In the genomic region with DNA sequence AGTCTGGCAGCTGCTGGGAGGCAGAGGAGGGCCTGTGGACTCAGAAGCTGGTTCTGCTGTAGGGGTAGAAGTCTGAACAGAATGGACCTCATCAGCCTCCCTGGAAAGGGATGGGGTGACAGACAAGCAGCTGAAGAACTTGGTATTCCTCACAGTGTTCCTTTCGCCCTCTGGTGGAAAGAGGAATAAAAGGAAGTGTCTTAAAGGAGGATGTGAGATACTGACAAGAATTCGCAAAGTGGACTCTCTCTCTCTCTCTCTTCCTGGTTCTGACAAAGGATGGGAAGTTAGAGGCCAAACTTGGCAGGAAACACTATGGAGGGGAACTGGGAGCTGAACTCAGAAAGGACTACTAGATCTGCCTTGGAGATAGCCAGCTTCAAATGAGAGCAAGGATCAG, we compare ENCODE assay signal across 10 mouse cellular contexts. TPM values are rescaled to one million over a fixed set of nuclear protein-coding genes. Genes with fewer than 3 reads are reported as not detected.
DNase-seq lines count a peak whose midpoint lies in the region; ATAC-seq and TF ChIP-seq lines count a peak whose summit lies in the region.
"Had no signal": no experiment of that assay in that cellular context is flagged by ENCODE, and none has a peak within 500 bp of the region (broad histone marks: within the 10 kb centered on the region; RNA-seq: fewer than 3 reads in every experiment).

No protein-coding gene starts in this region.

- no peak overlapping the region for H3K27ac ChIP-seq in heart, adult 2 months
- no peak overlapping the region for H3K27ac ChIP-seq in heart, embryonic 12.5 days (ENCODE audit: poor library complexity, severe bottlenecking)
- H3K27ac ChIP-seq in limb, embryonic 14.5 days (replicated peaks; ENCODE audit: low read depth, low read length) = no peak overlapping the region
- H3K27ac ChIP-seq in limb, embryonic 10.5 days = no peak overlapping the region
- no peak overlapping the region for H3K27ac ChIP-seq in embryonic facial prominence, embryonic 14.5 days (replicated peaks; ENCODE audit: low read depth, low read length)

- no peak for DNase-seq in heart, adult 2 months
- peak; percentile 44 for DNase-seq in limb, embryonic 14.5 days (ENCODE audit: low spot score)
- no peak for DNase-seq in limb, embryonic 10.5 days (ENCODE audit: low spot score)
- peak; percentile 31 for DNase-seq in ZHBTc4 (ENCODE audit: low read depth, low spot score)
- DNase-seq in embryonic facial prominence, embryonic 14.5 days (ENCODE audit: low spot score) = peak; percentile 61
- DNase-seq in adrenal gland, postnatal 10 days = no peak
- DNase-seq: left cerebral cortex, postnatal 4 days; thymus, postnatal 36 days had no signal

- ATAC-seq in heart, embryonic 12.5 days (ENCODE audit: insufficient number of reproducible peaks, low FRiP score) = no peak
- no peak for ATAC-seq in limb, embryonic 14.5 days (ENCODE audit: low FRiP score, low read depth)
- no peak for ATAC-seq in embryonic facial prominence, embryonic 14.5 days (ENCODE audit: low read depth)

- H3K9me3 ChIP-seq in heart, embryonic 12.5 days (replicated peaks) = no peaks in the 10 kb centered on the region
- H3K9me3 ChIP-seq in limb, embryonic 14.5 days (ENCODE audit: control insufficient read depth, low read length) = no peaks in the 10 kb centered on the region
- no peaks in the 10 kb centered on the region for H3K9me3 ChIP-seq in limb, embryonic 10.5 days (replicated peaks)
- H3K9me3 ChIP-seq in embryonic facial prominence, embryonic 14.5 days (ENCODE audit: control insufficient read depth, low read length) = no peaks in the 10 kb centered on the region

- WGBS in heart, adult 2 months = 39% methylated on average over 2 of the region's 2 CpGs
- WGBS in heart, embryonic 12.5 days = 28% methylated on average over 2 of the region's 2 CpGs
- 38% methylated on average over 2 of the region's 2 CpGs for WGBS in limb, embryonic 14.5 days
- 36% methylated on average over 2 of the region's 2 CpGs for WGBS in limb, embryonic 10.5 days
- 47% methylated on average over 2 of the region's 2 CpGs for WGBS in embryonic facial prominence, embryonic 14.5 days

- H3K4me2 ChIP-seq in heart, embryonic 12.5 days = no peak overlapping the region
- no peak overlapping the region for H3K4me2 ChIP-seq in limb, embryonic 14.5 days (replicated peaks; ENCODE audit: low read depth, low read length, severe bottlenecking)
- H3K4me2 ChIP-seq in embryonic facial prominence, embryonic 14.5 days (ENCODE audit: low read depth, low read length) = no peak overlapping the region

- H3K36me3 ChIP-seq in heart, adult 2 months (ENCODE audit: control insufficient read depth, insufficient read depth, low read length) = no peaks in the 10 kb centered on the region
- H3K36me3 ChIP-seq in heart, embryonic 12.5 days = no peaks in the 10 kb centered on the region
- H3K36me3 ChIP-seq in limb, embryonic 14.5 days (ENCODE audit: control insufficient read depth, insufficient read depth, low read length) = no peaks in the 10 kb centered on the region
- no peaks in the 10 kb centered on the region for H3K36me3 ChIP-seq in limb, embryonic 10.5 days
- no peaks in the 10 kb centered on the region for H3K36me3 ChIP-seq in embryonic facial prominence, embryonic 14.5 days (ENCODE audit: control insufficient read depth, insufficient read depth, low read length)

- H3K4me3 ChIP-seq in heart, adult 2 months = no peak overlapping the region
- no peak overlapping the region for H3K4me3 ChIP-seq in heart, embryonic 12.5 days
- H3K4me3 ChIP-seq in limb, embryonic 14.5 days (replicated peaks; ENCODE audit: low read length) = no peak overlapping the region
- no peak overlapping the region for H3K4me3 ChIP-seq in limb, embryonic 10.5 days
- no peak overlapping the region for H3K4me3 ChIP-seq in embryonic facial prominence, embryonic 14.5 days (ENCODE audit: low read depth, low read length)
- H3K4me3 ChIP-seq: myocyte had no signal

- TF ChIP-seq POLR2A in heart, adult 2 months (IDR thresholded peaks at IDR 0.05; ENCODE audit: insufficient read depth, low read depth, low read length) = no peak
- TF ChIP-seq POLR2A in limb, embryonic 14.5 days (IDR thresholded peaks at IDR 0.05; ENCODE audit: borderline replicate concordance, extremely low read depth, insufficient read depth, insufficient read length) = no peak

- H3K79me2 ChIP-seq in heart, adult 2 months (replicated peaks; ENCODE audit: control insufficient read depth, insufficient read depth, low read length) = no peaks in the 10 kb centered on the region

- H3K9ac ChIP-seq in heart, adult 2 months (ENCODE audit: low read depth, low read length) = no peak overlapping the region
- H3K9ac ChIP-seq in heart, embryonic 12.5 days = no peak overlapping the region
- no peak overlapping the region for H3K9ac ChIP-seq in limb, embryonic 14.5 days (ENCODE audit: low read depth, low read length, severe bottlenecking)
- no peak overlapping the region for H3K9ac ChIP-seq in embryonic facial prominence, embryonic 14.5 days (ENCODE audit: low read depth, low read length)

- H3K27me3 ChIP-seq in heart, adult 2 months (ENCODE audit: control insufficient read depth, insufficient read depth, low read length) = peaks cover 4% of the 10 kb centered on the region
- H3K27me3 ChIP-seq in heart, embryonic 12.5 days (replicated peaks) = no peaks in the 10 kb centered on the region
- peaks cover 4% of the 10 kb centered on the region; the same call in 1 of the 2 replicates for H3K27me3 ChIP-seq in limb, embryonic 14.5 days (ENCODE audit: control insufficient read depth, insufficient read depth, low read length)
- H3K27me3 ChIP-seq in limb, embryonic 10.5 days (ENCODE audit: low read depth, poor library complexity, severe bottlenecking) = peaks cover 49% of the 10 kb centered on the region
- H3K27me3 ChIP-seq in embryonic facial prominence, embryonic 14.5 days (replicated peaks; ENCODE audit: control insufficient read depth, insufficient read depth, low read length) = peaks cover 10% of the 10 kb centered on the region; the same call in 1 of the 2 replicates

- intact Hi-C loops in heart, adult 2 months (cut with DNase I) = loop anchor here (5.0 kb wide), 1 partner anchor 81 kb away; no protein-coding TSS in a partner anchor

- peak; percentile 60 for TF ChIP-seq CTCF in heart, adult 2 months (IDR thresholded peaks at IDR 0.05)

- H3K4me1 ChIP-seq in heart, adult 2 months (ENCODE audit: control insufficient read depth, insufficient read depth, low read length) = peaks cover 2% of the 10 kb centered on the region
- peaks cover 38% of the 10 kb centered on the region for H3K4me1 ChIP-seq in heart, embryonic 12.5 days (replicated peaks)
- peaks cover 6% of the 10 kb centered on the region; the same call in 1 of the 2 replicates for H3K4me1 ChIP-seq in limb, embryonic 14.5 days (ENCODE audit: control insufficient read depth, insufficient read depth, low read length)
- peaks cover 37% of the 10 kb centered on the region for H3K4me1 ChIP-seq in limb, embryonic 10.5 days
- peaks cover 15% of the 10 kb centered on the region for H3K4me1 ChIP-seq in embryonic facial prominence, embryonic 14.5 days (ENCODE audit: control insufficient read depth, insufficient read depth, low read length)

- TF ChIP-seq EP300 in heart, adult 2 months (IDR thresholded peaks at IDR 0.05; ENCODE audit: insufficient read depth, low read depth, low read length) = no peak

RNA-seq across cellular contexts. Expression of gene Gas7, which starts 2.9 kb away (rescaled TPM):
- 10 to 100 TPM in 1 of 2 experiments, 1 to 10 TPM in 1; 9.3 to 11.5 TPM for total RNA-seq in heart, adult 2 months (2021)
- polyA plus RNA-seq in heart, adult 2 months (2012; rRNA removed) = 5.8 and 8.6 TPM in 2 replicates
- 6.9 and 7.4 TPM in 2 replicates for polyA plus RNA-seq in heart, embryonic 12.5 days (2016; fragmentation: Nextera tagmentation; extraction: Ambion mirVana)
- polyA plus RNA-seq in limb, embryonic 14.5 days (2012; rRNA removed) = 9.8 and 10.4 TPM in 2 replicates
- polyA plus RNA-seq in limb, embryonic 14.5 days (2014; fragmentation: Nextera tagmentation; extraction: Ambion mirVana) = 17.2 and 18.2 TPM in 2 replicates
- polyA plus RNA-seq in limb, embryonic 10.5 days (2016; fragmentation: Nextera tagmentation; extraction: Ambion mirVana) = 1.8 and 2.7 TPM in 2 replicates
- 15.6 and 19.4 TPM in 2 replicates for polyA plus RNA-seq in embryonic facial prominence, embryonic 14.5 days (2014; fragmentation: Nextera tagmentation; extraction: Ambion mirVana)
- total RNA-seq in adrenal gland, postnatal 10 days (2021) = 10 to 100 TPM; 22.5 to 25.8 TPM

Comparison
In these comparisons a context has a peak if more than half of its experiments do, and no peak if none do; other contexts are left out.
1. DNase-seq: peak in limb, embryonic 14.5 days (single experiment), ZHBTc4 (single experiment) and embryonic facial prominence, embryonic 14.5 days (single experiment); none in heart, adult 2 months (0 of 2), limb, embryonic 10.5 days (single experiment) and adrenal gland, postnatal 10 days (single experiment).